11 mouse cellular contexts compared by ENCODE assay signal in the genomic region with DNA sequence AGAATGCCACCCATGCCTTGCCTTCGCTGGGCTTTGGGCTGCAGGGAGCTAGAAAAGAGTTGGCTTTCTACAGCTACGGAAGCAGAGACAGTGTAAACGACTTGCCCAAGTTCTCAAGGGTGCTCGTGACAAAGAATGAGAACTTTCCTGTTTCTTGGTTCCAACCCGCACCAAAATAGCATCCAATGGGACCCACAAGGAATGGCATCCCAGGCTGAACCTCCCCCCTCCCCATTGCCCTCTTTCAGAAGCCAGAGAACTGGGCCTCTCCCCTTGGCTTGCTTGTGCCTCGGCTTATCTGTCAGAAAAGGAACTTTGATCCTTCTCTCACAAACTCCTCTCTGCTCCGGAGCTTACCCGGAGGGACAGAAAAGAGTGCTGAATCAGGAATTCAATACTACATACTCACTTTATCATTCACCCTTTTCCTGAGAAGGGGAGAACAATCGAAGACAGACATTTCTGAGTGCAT.
A peak's percentile ranks its signal among the peaks of the same experiment; 100 is the strongest.
DNase-seq lines count a peak whose midpoint lies in the region; ATAC-seq and TF ChIP-seq lines count a peak whose summit lies in the region.
"Had no signal": no experiment of that assay in that cellular context is flagged by ENCODE, and none has a peak within 500 bp of the region (broad histone marks: within the 10 kb centered on the region; RNA-seq: fewer than 3 reads in every experiment).

No protein-coding gene starts in this region.

- H3K9ac ChIP-seq in hindbrain, embryonic 16.5 days (ENCODE audit: low read depth, low read length) = no peak overlapping the region
- H3K9ac ChIP-seq in midbrain, embryonic 15.5 days = no peak overlapping the region
- H3K9ac ChIP-seq in limb, embryonic 14.5 days (ENCODE audit: low read depth, low read length, severe bottlenecking) = no peak overlapping the region
- H3K9ac ChIP-seq: forebrain, embryonic 15.5 days had no signal

- no peaks in the 10 kb centered on the region for H3K27me3 ChIP-seq in hindbrain, embryonic 10.5 days (ENCODE audit: insufficient read depth, poor library complexity, severe bottlenecking)
- no peaks in the 10 kb centered on the region for H3K27me3 ChIP-seq in hindbrain, embryonic 16.5 days (replicated peaks; ENCODE audit: control insufficient read depth, insufficient read depth, low read length)
- no peaks in the 10 kb centered on the region for H3K27me3 ChIP-seq in midbrain, embryonic 10.5 days (ENCODE audit: low read depth, poor library complexity, severe bottlenecking)
- no peaks in the 10 kb centered on the region for H3K27me3 ChIP-seq in midbrain, embryonic 15.5 days (replicated peaks)
- H3K27me3 ChIP-seq in limb, embryonic 14.5 days (ENCODE audit: control insufficient read depth, insufficient read depth, low read length) = no peaks in the 10 kb centered on the region
- H3K27me3 ChIP-seq: forebrain, embryonic 15.5 days had no signal

- H3K4me3 ChIP-seq in hindbrain, embryonic 10.5 days = no peak overlapping the region
- no peak overlapping the region for H3K4me3 ChIP-seq in hindbrain, embryonic 16.5 days (ENCODE audit: low read length)
- H3K4me3 ChIP-seq in midbrain, embryonic 10.5 days = no peak overlapping the region
- no peak overlapping the region for H3K4me3 ChIP-seq in midbrain, embryonic 15.5 days
- no peak overlapping the region for H3K4me3 ChIP-seq in limb, embryonic 14.5 days (replicated peaks; ENCODE audit: low read length)
- H3K4me3 ChIP-seq: forebrain, embryonic 15.5 days had no signal

- no peak overlapping the region for H3K4me2 ChIP-seq in hindbrain, embryonic 16.5 days (ENCODE audit: low read length)
- no peak overlapping the region for H3K4me2 ChIP-seq in midbrain, embryonic 15.5 days
- H3K4me2 ChIP-seq in limb, embryonic 14.5 days (replicated peaks; ENCODE audit: low read depth, low read length, severe bottlenecking) = no peak overlapping the region
- H3K4me2 ChIP-seq: forebrain, embryonic 15.5 days had no signal

- WGBS in hindbrain, embryonic 10.5 days = 54% methylated on average over 9 of the region's 9 CpGs
- WGBS in hindbrain, embryonic 16.5 days = 67% methylated on average over 9 of the region's 9 CpGs
- 47% methylated on average over 9 of the region's 9 CpGs for WGBS in midbrain, embryonic 10.5 days
- 51% methylated on average over 9 of the region's 9 CpGs for WGBS in midbrain, embryonic 15.5 days
- 31% methylated on average over 9 of the region's 9 CpGs for WGBS in limb, embryonic 14.5 days

- no peaks in the 10 kb centered on the region for H3K36me3 ChIP-seq in hindbrain, embryonic 10.5 days
- no peaks in the 10 kb centered on the region for H3K36me3 ChIP-seq in hindbrain, embryonic 16.5 days (ENCODE audit: control insufficient read depth, insufficient read depth, low read length)
- no peaks in the 10 kb centered on the region for H3K36me3 ChIP-seq in midbrain, embryonic 10.5 days
- H3K36me3 ChIP-seq in midbrain, embryonic 15.5 days (replicated peaks) = no peaks in the 10 kb centered on the region
- H3K36me3 ChIP-seq in limb, embryonic 14.5 days (ENCODE audit: control insufficient read depth, insufficient read depth, low read length) = no peaks in the 10 kb centered on the region
- H3K36me3 ChIP-seq: forebrain, embryonic 15.5 days had no signal

- H3K27ac ChIP-seq in hindbrain, embryonic 10.5 days = peak overlapping the region; percentile 2
- no peak overlapping the region for H3K27ac ChIP-seq in hindbrain, embryonic 16.5 days (ENCODE audit: low read depth, low read length)
- peak overlapping the region; percentile 64 for H3K27ac ChIP-seq in midbrain, embryonic 10.5 days (replicated peaks)
- H3K27ac ChIP-seq in midbrain, embryonic 15.5 days = no peak overlapping the region
- peak overlapping the region; percentile 87 for H3K27ac ChIP-seq in limb, embryonic 14.5 days (replicated peaks; ENCODE audit: low read depth, low read length)
- H3K27ac ChIP-seq: forebrain, embryonic 15.5 days had no signal

- no peak for DNase-seq in hindbrain, embryonic 10.5 days (ENCODE audit: low spot score)
- DNase-seq in midbrain, embryonic 10.5 days (ENCODE audit: low spot score) = no peak
- no peak for DNase-seq in limb, embryonic 14.5 days (ENCODE audit: low spot score)
- DNase-seq in urinary bladder, adult 18-20 months (ENCODE audit: low spot score in 2 of 2) = no peak
- DNase-seq in cerebellum, postnatal 4 days (ENCODE audit: low spot score in 2 of 2) = no peak
- DNase-seq in layer of hippocampus, adult 8-10 months (ENCODE audit: low spot score in 2 of 2) = no peak
- DNase-seq: adrenal gland, postnatal 10 days; layer of hippocampus, postnatal 36 days had no signal

- H3K4me1 ChIP-seq in hindbrain, embryonic 10.5 days (replicated peaks) = peaks cover 40% of the 10 kb centered on the region
- H3K4me1 ChIP-seq in hindbrain, embryonic 16.5 days (ENCODE audit: control insufficient read depth, insufficient read depth, low read depth, low read length) = no peaks in the 10 kb centered on the region
- H3K4me1 ChIP-seq in midbrain, embryonic 10.5 days = peaks cover 43% of the 10 kb centered on the region
- no peaks in the 10 kb centered on the region for H3K4me1 ChIP-seq in midbrain, embryonic 15.5 days
- H3K4me1 ChIP-seq in limb, embryonic 14.5 days (ENCODE audit: control insufficient read depth, insufficient read depth, low read length) = peaks cover 54% of the 10 kb centered on the region
- H3K4me1 ChIP-seq: forebrain, embryonic 15.5 days had no signal

- no peak for ATAC-seq in hindbrain, embryonic 16.5 days
- no peak for ATAC-seq in midbrain, embryonic 15.5 days (replicated peaks)
- ATAC-seq in limb, embryonic 14.5 days (ENCODE audit: low FRiP score, low read depth) = no peak; the same call in 1 of the 2 replicates
- ATAC-seq: forebrain, embryonic 15.5 days had no signal

- TF ChIP-seq POLR2A in limb, embryonic 14.5 days (IDR thresholded peaks at IDR 0.05; ENCODE audit: borderline replicate concordance, extremely low read depth, insufficient read depth, insufficient read length) = no peak

- H3K9me3 ChIP-seq in hindbrain, embryonic 10.5 days = no peaks in the 10 kb centered on the region
- H3K9me3 ChIP-seq in hindbrain, embryonic 16.5 days (ENCODE audit: control insufficient read depth, low read length) = no peaks in the 10 kb centered on the region
- no peaks in the 10 kb centered on the region for H3K9me3 ChIP-seq in midbrain, embryonic 10.5 days (replicated peaks)
- no peaks in the 10 kb centered on the region for H3K9me3 ChIP-seq in midbrain, embryonic 15.5 days
- no peaks in the 10 kb centered on the region for H3K9me3 ChIP-seq in limb, embryonic 14.5 days (ENCODE audit: control insufficient read depth, low read length)
- H3K9me3 ChIP-seq: forebrain, embryonic 15.5 days had no signal

Comparison
In these comparisons a context has a peak if more than half of its experiments do, and no peak if none do; other contexts are left out.
1. H3K27ac ChIP-seq: peak in hindbrain, embryonic 10.5 days (single experiment), midbrain, embryonic 10.5 days (single experiment) and limb, embryonic 14.5 days (single experiment); none in hindbrain, embryonic 16.5 days (single experiment) and midbrain, embryonic 15.5 days (single experiment).